Mouse (Mus musculus) left cerebral cortex, postnatal 4 days (tissue): ENCODE data around the gene Med14. TPM values are rescaled to one million over a fixed set of nuclear protein-coding genes. Genes with fewer than 3 reads are reported as not detected.

Experiments
- DNase-seq: peaks from one replicate; pipeline ENCODE4 v3.0.0-alpha.2; 2022
- intact Hi-C: fragments of 180-260 bp; cut with DNase I; formaldehyde crosslinking; loops from one replicate; pipeline ENCODE4 v1.15.1; 2025
- total RNA-seq, 2 experiments: library from RNA; stranded (reverse); gene quantifications; 2 replicates each; pipeline ENCODE4 v1.2.3; 2021

Gene Med14
- total RNA-seq, result 10 to 100 TPM; 58.0 to 59.1 TPM

DNA sequence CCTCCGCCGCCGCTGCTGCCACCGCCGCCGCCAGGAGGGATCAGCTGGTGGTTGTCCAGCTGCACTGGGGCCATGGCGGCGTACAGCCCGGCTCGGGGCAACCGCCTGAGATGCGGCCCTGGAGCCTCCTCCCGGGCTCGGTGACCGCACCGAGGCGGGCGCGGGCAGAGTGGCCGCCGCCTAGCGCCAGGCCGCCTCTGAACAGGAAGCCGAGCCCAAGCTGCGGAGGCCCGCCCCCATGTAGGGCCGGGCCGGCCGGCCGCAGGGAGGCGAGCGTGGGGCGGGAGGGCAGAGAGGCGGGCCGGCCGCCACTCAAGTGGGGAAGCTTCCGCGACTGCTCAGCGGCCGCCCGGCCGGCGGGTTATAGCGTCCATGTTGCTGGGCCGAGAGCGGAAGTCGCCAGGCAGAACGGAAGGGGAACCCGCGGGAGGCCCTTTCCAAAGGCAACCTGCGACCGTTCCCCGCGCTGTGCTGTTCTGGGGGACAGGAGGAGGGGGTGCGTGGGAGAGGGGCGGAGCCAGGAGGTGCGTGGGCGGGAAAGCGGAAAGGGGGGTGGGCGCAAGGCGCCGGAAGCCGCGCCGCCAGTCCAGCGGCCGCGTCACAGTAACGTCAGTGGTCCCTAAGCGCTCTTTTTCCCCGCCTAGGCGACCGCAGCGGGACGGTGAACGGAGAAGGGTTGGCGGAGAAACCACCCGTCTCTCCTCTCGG is at the start of gene Med14:
Gene Med14, minus strand, starts transcription at position 448 of the 708 bp plus-strand sequence.
- intact Hi-C loops, result no loop called here

DNA sequence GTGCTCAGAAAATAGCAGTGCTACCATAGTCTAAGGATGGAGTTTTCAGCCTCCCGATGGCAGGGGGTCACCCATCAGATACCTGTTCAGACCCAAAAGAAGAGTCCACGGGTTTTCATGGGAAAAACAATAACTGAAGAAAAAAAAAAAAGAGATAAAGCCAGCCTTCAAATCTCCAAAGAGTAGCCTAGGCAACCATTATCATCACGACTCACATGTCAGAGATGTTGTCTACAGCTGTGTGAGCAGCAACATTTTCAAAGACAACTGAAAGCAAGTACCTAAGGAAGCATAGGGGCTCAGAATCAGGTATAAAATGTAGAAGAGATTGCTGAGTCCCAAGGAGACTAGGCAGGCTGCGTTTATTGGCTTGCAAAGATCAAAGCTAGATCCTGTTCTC is 38.7 kb upstream of the Med14 start:
- no peak for DNase-seq
- intact Hi-C loops, result no loop called here

More for the DNA sequence above, at the start of gene Med14:
- DNase-seq, result peak; percentile 93

DNA sequence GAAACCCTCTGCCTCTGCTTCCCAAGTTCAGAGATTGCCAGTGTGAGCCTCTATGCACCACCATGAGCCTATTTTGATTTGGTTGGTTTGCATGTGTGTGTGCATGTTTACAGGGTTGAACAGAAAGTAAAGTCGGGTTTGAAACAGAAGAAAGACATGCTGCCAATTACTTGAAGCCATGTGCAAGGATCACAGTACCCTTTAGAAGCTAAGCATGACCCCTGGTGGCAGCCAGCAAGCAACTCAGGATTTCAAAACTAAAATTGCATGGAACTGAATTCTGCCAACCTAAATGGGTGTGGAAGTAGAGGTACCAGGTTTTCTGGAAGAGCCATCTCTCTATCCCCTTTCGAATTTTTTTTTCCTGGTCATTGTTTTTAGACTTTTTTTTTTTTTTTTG is 33.0 kb upstream of the Med14 start:
- peak; percentile 8 for DNase-seq
- intact Hi-C loops, result no loop called here

DNA sequence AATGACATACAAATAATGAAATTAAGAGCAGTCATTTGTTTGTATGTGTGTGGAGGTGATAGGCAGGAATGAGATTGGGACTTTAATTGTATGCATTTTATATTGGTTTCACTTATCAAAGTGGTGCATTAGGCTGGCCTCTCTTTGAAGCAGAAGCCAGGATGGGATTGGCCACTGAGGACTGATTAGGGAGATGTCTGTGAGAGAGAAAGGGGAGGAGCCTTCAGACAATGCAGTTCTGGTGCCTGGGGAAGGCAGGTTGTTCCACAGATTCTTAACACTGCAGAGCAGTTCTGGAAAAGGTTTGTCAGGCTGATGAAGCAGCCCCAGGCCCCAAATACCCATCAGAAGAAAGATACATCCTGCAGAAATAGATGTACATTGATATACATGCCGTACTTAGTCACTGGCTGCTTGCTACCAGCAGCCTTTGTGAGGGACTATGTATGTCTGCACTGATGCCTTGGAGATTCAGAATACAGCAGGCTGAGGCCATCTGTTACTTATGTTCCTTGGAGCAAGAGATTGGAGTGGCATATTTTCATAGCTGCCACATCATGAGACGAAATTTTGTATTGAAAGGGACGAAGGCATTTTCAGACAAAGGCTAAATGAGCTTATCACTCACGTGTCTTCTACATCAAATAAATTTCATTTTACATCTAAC is 29.9 kb upstream of the Med14 start:
- intact Hi-C loops, result no loop called here
- peak; percentile 10 for DNase-seq

DNA sequence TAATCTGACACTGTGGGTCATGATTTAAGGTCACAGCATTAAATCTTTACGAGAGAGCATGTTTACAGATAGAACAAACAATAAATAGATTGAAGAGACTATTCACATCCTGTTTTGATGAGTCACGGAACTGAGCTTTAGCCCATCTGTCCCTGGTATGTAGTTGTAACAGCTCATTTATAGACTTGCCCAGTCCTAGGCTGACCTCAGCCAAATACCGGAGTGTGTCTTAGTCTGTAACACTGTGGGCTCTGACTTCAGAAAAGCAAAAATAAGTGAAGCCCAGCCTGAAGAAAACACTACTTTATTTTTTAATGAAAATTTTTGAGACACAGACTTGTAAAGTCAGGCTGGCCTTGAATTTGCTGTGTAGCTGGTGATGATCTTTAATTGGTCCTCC is 11.4 kb upstream of the Med14 start:
- intact Hi-C loops, result no loop called here
- DNase-seq, result no peak

DNA sequence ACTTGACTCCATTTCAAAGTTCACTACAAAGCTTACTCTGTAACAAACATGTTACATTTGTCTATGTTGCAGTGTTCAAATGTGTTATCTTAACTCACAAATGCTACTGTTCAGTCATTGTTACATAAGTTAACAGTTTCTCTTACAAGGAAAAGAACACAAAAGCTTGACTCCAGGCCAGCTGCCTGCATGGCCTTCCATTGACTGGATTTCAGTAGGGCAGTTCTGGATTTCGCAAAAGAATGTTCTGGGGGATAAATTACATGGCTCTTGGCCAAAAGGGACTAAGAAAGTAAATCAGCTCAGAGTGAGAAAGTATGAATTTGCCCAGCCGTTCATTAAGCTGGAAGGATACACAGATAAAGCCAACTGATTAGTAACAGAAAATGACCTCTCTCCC is 9.7 kb upstream of the Med14 start:
- no peak for DNase-seq
- intact Hi-C loops, result no loop called here

DNA sequence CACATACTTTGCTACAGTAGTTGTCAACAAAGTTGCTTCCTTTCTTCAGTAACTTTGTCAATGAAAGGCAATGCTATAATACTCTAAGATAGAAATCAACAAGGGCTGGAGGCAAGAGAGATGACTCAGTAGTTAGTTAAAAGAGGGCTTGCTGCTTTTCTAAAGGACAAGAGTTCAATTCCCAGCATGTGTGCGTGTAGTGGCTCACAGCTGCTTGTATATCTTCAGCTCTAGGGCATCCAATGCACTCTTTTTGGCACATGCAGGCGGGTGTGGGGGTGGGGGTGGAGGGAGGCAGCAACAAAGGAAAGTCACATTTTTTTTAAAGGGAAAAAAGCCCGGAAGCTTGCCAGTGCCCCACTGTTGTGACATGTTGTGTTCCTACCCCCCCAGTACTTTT is 6.7 kb upstream of the Med14 start:
- no peak for DNase-seq
- intact Hi-C loops, result no loop called here

DNA sequence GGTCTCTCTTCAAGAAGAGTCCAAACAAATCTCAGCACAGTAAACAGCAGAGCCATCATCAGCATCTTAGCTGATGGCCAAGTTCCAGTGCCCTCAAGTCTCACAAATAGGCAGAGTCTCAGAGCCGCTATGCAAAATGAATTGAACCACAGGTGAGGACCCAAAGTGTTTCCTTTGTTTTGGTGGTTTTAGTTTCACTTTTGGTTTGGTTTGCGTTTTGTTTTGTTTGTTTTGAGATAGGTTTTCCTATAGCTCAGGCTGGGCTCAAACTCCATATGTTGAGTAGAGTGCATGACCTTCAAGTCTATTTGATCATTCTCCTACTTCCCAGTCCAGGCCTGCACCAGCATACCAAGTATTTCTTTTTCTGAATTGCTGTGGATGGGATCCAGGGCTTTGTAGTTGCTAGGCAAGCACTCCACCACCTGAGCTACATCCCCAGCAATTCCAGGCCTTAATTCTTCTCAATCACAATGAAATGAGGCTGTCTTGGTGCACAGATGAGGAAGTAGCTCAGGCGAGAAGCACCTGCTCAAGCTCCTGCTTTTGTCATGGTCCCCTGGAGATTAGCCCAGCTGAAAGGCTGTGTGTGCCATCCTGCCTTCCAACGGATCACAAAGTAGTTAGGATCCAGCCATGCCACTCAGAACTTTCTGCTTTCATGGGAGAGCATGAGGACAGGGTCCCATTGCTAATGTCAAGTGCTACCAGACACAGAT is 5.1 kb upstream of the Med14 start:
- no peak for DNase-seq
- intact Hi-C loops, result no loop called here

DNA sequence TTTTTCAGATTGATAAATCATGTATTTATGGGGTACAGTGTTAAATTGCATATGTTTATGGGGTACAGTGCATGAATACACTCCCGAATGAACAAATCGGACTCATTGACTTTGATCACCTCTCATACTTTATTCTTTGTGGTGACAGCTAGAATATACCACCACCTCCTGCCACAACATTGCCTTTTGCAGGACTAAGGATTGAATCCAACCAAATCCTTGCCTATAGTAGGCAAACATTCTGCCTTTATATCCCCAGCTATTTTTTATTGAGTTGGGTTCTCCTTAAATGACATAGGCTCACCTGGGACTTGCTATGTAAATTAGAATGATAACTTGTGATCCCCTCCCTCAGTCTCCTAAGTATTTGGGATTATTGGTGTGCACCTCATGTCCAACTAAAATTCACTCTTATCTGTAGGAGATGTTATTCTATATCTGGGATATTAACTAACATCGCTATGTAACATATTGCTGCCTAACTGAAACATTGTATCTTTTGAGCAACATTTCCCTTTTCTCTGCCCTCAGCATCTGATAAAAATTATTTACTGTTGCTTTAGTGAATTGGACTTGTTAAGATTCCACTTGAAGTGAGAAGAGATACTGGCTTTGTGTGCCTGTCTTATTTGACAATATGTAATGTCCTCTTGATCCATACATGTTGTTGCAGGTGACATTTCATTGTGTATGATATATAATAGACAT is 1.4 kb upstream of the Med14 start:
- intact Hi-C loops, result no loop called here
- no peak for DNase-seq

DNA sequence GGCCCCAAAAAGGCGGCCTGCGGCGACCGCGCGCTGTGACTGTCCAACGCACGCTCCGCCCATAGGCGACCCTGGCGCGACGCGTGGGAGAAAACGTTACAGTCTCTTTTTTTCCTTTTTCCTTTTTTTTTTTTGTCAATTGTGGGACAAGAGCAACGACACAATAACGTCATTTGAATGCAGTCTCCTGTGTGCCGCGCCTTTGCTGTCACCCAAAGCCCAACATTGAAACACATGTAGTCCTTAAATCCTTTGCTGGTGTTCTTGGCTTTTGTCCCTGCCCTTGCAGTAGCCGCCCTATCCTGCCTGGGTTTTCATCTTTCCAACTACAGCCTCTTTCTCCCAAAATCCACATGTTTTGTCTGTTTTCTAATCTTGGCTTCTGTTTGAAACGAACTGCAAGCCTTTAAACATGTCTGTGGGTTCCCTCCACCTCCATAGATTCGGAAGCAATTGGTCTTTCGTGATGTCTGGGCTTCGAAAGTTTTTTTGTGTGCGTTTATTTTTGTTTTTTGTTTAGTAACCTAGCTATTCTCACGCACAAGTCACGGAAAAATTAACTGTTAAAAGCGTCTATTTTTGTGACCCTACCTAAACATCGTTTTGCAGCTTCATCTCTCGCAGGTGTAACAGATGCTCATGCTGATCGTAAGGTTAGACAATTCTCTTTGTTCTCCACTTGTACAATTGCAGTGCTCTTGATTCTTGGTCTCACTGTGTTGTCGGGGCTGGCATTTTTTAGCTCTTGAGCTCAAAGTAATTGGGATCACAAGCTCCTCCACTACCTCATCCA is 657 bp upstream of the Med14 start:
- no peak for DNase-seq
- intact Hi-C loops, result no loop called here

DNA sequence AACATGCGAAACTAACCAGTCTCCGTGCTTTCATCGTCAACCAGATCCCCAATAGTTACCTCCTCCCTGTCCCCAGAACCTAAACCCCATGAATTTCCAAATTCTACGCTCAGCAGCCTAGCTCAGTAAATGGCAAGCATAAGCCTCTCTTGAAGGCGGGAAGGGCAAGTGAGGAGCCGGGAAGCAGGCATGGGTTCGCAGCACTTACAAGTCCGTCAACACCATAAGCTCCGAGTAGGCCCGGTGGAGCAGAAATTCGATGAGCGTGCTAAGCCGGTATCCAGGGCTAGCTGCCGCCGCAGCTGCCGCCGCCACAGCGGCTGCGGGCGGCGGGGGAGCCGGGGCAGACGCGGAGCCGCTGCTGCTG is 631 bp downstream of the Med14 start:
- DNase-seq, result no peak
- intact Hi-C loops, result no loop called here

DNA sequence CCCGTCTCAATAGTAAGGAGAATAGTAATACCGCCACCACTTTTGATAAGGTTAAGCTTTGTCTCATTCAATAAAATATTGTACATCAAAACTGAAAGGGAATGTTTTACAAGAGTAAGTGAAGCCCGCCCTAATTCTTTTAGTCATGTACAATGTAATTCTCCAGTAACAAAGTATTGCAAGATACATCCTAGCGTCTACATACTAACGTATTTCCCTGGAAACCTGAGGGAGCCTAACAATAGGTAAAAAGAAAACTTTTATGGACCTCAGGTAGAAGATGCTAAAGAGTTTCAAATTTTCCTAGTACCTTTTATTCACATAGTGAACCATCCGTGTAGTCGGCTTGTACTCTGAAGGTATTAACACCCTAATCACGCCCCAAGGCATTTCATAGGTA is 1.4 kb downstream of the Med14 start:
- intact Hi-C loops, result no loop called here
- DNase-seq, result no peak

DNA sequence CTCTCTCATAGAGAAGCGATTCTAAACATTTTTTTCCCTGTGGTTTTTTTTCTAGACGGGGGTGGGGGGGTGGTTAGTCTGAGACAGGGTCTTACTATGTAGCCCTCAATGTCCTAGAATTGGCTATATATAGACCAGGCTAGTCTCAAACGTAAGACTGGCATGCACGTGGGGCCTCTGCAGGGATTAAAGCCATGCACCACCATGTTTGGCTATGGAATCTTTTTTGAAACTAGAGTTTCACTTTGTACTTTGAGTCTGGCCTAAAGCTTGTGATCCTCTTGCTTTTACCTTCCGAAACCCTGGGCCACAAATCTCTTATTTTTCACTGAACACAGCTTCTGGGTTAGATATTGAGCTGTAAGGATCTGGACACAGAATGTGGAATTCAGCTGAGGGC is 2.2 kb downstream of the Med14 start:
- no peak for DNase-seq
- intact Hi-C loops, result no loop called here

DNA sequence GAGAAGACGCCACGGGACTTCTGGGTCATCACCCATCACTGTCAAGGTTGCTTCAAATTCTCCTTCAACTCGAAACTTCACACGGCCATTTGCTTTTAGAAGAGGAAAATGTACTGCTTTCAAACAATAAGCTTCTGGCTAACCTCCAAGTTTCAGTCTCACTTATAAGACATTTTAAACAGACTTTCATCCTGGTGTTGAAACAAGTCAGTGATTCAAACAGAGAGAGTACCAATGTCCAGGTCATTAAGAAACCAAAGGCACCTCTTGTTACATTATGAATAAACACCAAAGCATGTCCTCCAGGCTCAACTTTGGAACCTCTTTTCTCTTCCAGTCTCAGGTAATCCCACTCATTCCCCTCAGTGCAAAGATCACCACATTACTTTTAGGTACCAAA is 14.0 kb downstream of the Med14 start:
- intact Hi-C loops, result no loop called here

DNA sequence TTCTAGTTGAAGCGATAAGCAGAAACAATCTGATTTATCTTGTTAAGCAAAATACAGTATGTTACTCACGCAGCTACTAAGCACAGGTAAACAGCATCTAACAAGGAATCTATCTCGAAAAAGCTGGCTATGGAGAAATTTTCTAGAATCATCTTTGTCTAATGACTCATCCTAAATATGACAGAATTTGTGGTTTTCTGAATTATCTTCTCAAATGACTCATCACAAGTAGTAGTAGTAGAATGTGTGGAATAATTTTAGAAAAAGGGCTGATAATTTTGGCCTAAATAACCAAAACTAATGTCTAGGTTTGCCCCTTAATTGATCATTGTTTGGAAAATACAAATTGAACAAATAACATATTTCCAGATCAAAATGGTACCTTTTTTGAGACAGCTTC is 15.1 kb downstream of the Med14 start:
- DNase-seq, result no peak
- intact Hi-C loops, result no loop called here

More for the DNA sequence above, 14.0 kb downstream of the Med14 start:
- DNase-seq, result no peak

DNA sequence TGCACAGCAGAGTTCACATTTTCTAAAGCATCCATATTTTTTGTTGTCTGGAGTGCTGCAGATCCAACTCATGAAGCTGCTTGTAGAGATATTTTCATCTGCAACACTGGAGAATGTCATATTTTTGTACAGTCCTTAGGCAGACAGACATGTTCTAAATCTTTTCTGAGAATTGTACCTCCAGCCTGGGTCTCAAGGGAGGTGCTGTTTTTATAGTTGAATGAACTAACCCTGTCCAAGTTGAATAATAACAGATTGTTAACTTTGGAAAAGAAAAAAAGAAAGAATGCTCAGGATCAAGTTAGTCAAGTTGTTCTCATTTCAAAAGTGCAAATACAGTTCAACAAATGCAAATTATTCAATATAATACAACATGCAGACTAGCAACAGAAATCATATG is 21.5 kb downstream of the Med14 start:
- intact Hi-C loops, result no loop called here
- DNase-seq, result no peak

DNA sequence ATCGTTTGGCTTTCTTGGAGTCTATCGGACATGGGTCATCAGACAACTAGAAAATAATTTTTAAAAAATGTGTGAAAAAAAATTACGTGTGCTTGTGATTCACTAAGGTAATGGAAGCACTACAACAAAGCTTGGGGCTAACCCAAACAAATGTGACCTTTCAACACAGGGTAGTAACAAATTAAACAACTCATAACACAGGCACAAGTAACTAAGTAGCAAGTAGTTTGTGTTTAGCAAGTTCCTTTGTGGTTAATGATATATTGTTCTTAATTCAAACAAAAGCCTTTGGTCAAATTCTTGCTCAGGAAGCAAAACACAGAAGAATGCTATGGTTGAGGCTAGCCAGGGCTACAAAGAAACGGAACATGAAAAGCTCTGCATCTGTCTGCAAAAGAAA is 45.8 kb downstream of the Med14 start:
- intact Hi-C loops, result no loop called here
- DNase-seq, result no peak

DNA sequence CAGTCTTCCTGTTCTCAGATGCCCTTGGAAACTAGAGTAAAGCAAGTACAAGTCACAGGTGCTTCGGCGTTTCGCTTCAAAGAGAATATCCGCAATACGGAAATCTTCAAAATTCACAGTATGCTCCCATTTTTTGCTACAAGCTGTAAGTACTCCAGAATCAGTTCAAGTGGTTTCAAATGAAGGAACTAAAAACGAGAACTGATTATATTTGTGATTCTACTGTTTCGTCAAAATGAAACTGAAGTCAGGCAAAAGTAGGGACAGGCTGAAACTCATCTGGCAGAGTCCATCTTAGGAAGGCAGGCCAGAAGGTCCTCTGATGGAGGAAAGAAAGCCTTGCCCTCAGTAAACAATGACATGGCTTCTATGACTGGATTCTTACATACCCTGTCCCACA is 48.1 kb downstream of the Med14 start:
- intact Hi-C loops, result no loop called here
- DNase-seq, result no peak

DNA sequence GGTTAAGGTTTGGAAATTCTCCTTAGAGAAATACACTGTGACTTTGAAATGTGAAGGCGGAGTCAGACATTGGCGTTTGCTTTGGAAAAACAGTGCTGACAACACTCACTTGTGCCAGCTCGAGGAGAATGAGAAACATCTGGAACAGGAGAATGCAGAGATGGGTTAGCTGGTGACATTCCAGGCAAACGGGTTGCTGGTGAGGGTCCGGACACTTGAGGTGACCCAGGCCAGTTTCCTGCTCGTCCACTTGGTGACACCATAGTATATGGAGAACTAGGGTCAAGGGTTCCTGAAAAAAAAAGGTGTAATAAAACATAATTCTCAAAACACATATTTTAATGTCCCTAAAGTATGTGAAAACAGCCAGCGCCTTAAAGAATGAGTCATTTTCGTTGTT is 75.0 kb downstream of the Med14 start:
- no peak for DNase-seq
- intact Hi-C loops, result no loop called here

DNA sequence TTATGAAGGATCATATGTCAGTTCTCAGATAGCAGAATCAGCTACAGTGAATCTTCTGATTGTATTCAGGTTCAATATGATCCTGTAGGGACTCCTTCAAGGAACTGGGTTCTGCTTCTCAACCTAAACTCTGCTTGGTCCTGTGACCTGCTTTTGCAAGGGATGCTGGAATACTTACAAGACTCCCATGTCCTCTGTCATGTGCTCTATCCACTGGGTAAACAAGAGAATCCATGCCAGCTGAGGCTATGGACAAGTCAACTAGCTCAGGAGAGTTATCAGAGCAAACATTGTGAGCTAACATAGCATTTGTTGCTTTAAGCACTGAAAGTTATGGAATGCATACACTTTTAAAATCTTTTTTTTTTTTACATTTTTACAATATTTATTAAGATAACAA is 75.8 kb downstream of the Med14 start:
- intact Hi-C loops, result no loop called here
- DNase-seq, result no peak

DNA sequence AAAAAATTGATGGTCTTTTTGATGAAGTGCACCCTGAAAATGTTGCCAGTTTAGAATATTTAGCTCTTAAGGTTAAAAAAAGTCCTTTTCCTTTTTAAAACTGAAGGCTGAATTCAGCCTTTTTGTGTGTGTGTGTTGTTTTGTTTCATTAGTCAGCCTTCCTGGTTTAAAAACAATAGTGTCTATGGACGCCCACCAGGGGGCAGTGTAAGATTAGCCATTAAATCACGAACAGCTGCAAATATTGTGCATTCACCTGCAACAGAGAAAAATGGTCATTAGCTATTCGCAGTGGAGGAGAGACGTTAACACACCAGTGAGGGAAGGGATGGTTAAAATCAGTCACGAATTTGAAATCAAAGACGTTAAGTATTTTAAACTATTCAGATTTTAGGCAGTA is 84.5 kb downstream of the Med14 start:
- intact Hi-C loops, result loop anchor here (5.0 kb wide), 1 partner anchor 170 kb away; no protein-coding TSS in a partner anchor
- peak; percentile 62 for DNase-seq
